Mouse (Mus musculus) intestine, embryonic 16.5 days (tissue): ENCODE data around the gene Timeless. TPM values are rescaled to one million over a fixed set of nuclear protein-coding genes. Genes with fewer than 3 reads are reported as not detected.
A peak's percentile ranks its signal among the peaks of the same experiment; 100 is the strongest.
"Not testable (repeated sequence)": the region's sequence is repeated elsewhere in the genome, so short reads cannot be mapped to it uniquely, and the experiment has no call there.

ENCODE experiments used
- ATAC-seq: fragments of 200-750 bp; cut with Nextera tagmentation; 2 replicates; pipeline ENCODE4 v1.8.0; 2017; ENCODE audit warnings: moderate TSS enrichment, moderate library complexity
- H3K27ac ChIP-seq: fragments of 300-500 bp; sonication (generic); 2 replicates; pipeline ENCODE4 v1.5.1; 2014; ENCODE audit warnings: mild to moderate bottlenecking, low read length
- H3K27me3 ChIP-seq: fragments of 300-500 bp; sonication (generic); replicated peaks from 2 replicates; pipeline ENCODE4 v1.6.1; 2014; ENCODE audit warnings: low read length, control low read depth, mixed read lengths; ENCODE audit not compliant: control insufficient read depth, insufficient read depth
- H3K36me3 ChIP-seq: fragments of 300-500 bp; sonication (generic); 2 replicates; pipeline ENCODE4 v1.6.1; 2014; ENCODE audit warnings: low read length, control low read depth; ENCODE audit not compliant: control insufficient read depth, insufficient read depth
- H3K4me1 ChIP-seq: fragments of 300-500 bp; sonication (generic); 2 replicates; pipeline ENCODE4 v1.6.1; 2014; ENCODE audit warnings: low read length, control low read depth, mixed read lengths; ENCODE audit not compliant: control insufficient read depth, insufficient read depth
- H3K4me2 ChIP-seq: fragments of 300-500 bp; sonication (generic); 2 replicates; pipeline ENCODE4 v1.6.1; 2014; ENCODE audit warnings: low read depth, low read length, control low read depth
- H3K4me3 ChIP-seq: fragments of 300-500 bp; sonication (generic); 2 replicates; pipeline ENCODE4 v1.5.1; 2014; ENCODE audit warnings: mild to moderate bottlenecking, low read length
- H3K9ac ChIP-seq: fragments of 300-500 bp; sonication (generic); 2 replicates; pipeline ENCODE4 v1.6.1; 2014; ENCODE audit warnings: low read depth, low read length
- H3K9me3 ChIP-seq: fragments of 300-500 bp; sonication (generic); 2 replicates; pipeline ENCODE4 v1.6.1; 2016; ENCODE audit warnings: low read length, control low read depth; ENCODE audit not compliant: control insufficient read depth
- WGBS: fragments of 180-500 bp; shearing (Covaris S2); extraction: QIAGEN DNeasy Blood & Tissue Kit; methylation state at CpG from one replicate; pipeline ENCODE4 v1.1.7; 2014; 5-methylcytosine and 5-hydroxymethylcytosine counted together
- polyA plus RNA-seq: library from polyadenylated mRNA; unstranded; fragments of >200 nt; fragmentation: Nextera tagmentation; extraction: Ambion mirVana; gene quantifications from 2 replicates; pipeline ENCODE4 v1.2.1, GENCODE M21; 2015

The Timeless gene
- polyA plus RNA-seq, 1 experiment from 2014 or later, result 33.3 TPM

- Histone ChIP-seq H3K27me3 (no peaks in the 10 kb centered on the region), H3K9ac (peak within 1 kb of the TSS; percentile 70), H3K36me3 (no peaks in the 10 kb centered on the region; the same call in 1 of the 2 replicates), H3K4me2 (peak within 1 kb of the TSS; percentile 89), H3K27ac (no peak within 1 kb of the TSS), H3K4me3 (peak within 1 kb of the TSS; percentile 58), H3K4me1 (peaks cover 11% of the 10 kb centered on the region; the same call in 1 of the 2 replicates), H3K9me3 (no peaks in the 10 kb centered on the region)
- ATAC-seq, result peak; percentile 95
- under 1% methylated on average over 30 of the region's 30 CpGs for WGBS
Observed at GRCm38 (mm10) chr10:128211390-128212108, 20.3 kb upstream of the Timeless start, which contains the start of gene Spryd4. Gene Spryd4, minus strand, starts transcription at chr10:128211807.

GRCm38 (mm10) chr10:128212148-128212547, 19.7 kb upstream of the Timeless start:
- peak; percentile 12; the same call in 1 of the 2 replicates for ATAC-seq
- Histone ChIP-seq H3K4me1 (peaks cover 11% of the 10 kb centered on the region; the same call in 1 of the 2 replicates), H3K4me2 (peak overlapping the region; percentile 89), H3K36me3 (no peaks in the 10 kb centered on the region; the same call in 1 of the 2 replicates), H3K9me3 (no peaks in the 10 kb centered on the region), H3K27me3 (no peaks in the 10 kb centered on the region), H3K4me3 (peak overlapping the region; percentile 58), H3K27ac (no peak overlapping the region), H3K9ac (no peak overlapping the region)
- 52% methylated on average over 6 of the region's 6 CpGs for WGBS

- H3K36me3 ChIP-seq, result no peaks in the 10 kb centered on the region; the same call in 1 of the 2 replicates
- ATAC-seq, result peak; percentile 47; the same call in 1 of the 2 replicates
- WGBS, result under 1% methylated on average over 18 of the region's 18 CpGs
Observed at GRCm38 (mm10) chr10:128212871-128213323, 19.0 kb upstream of the Timeless start.

GRCm38 (mm10) chr10:128214112-128214511, 17.8 kb upstream of the Timeless start:
- peaks cover 11% of the 10 kb centered on the region; the same call in 1 of the 2 replicates for H3K4me1 ChIP-seq
- not testable (repeated sequence) for ATAC-seq, H3K4me2 ChIP-seq, H3K27me3 ChIP-seq, H3K27ac ChIP-seq, H3K9me3 ChIP-seq, H3K9ac ChIP-seq, H3K4me3 ChIP-seq, H3K36me3 ChIP-seq
- WGBS, result 91% methylated on average over 4 of the region's 4 CpGs

More at GRCm38 (mm10) chr10:128212871-128213323, 19.0 kb upstream of the Timeless start:
- Histone ChIP-seq H3K4me2 (peak overlapping the region; percentile 59), H3K9me3 (no peaks in the 10 kb centered on the region), H3K4me1 (peaks cover 11% of the 10 kb centered on the region; the same call in 1 of the 2 replicates), H3K9ac (peak overlapping the region; percentile 58), H3K27ac (no peak overlapping the region), H3K4me3 (peak overlapping the region; percentile 37), H3K27me3 (no peaks in the 10 kb centered on the region)

- Histone ChIP-seq H3K4me2 (no peak overlapping the region), H3K9ac (no peak overlapping the region), H3K27ac (no peak overlapping the region), H3K36me3 (no peaks in the 10 kb centered on the region), H3K27me3 (no peaks in the 10 kb centered on the region), H3K4me3 (no peak overlapping the region), H3K4me1 (peaks cover 11% of the 10 kb centered on the region; the same call in 1 of the 2 replicates), H3K9me3 (no peaks in the 10 kb centered on the region)
- no peak for ATAC-seq
- 80% methylated on average over 5 of the region's 5 CpGs for WGBS
Observed at GRCm38 (mm10) chr10:128214981-128215380, 16.9 kb upstream of the Timeless start.

- H3K4me2 ChIP-seq, result no peak overlapping the region
- H3K27me3 ChIP-seq, result no peaks in the 10 kb centered on the region
- no peaks in the 10 kb centered on the region for H3K4me1 ChIP-seq
- WGBS, result 91% methylated on average over 18 of the region's 18 CpGs
- no peaks in the 10 kb centered on the region for H3K9me3 ChIP-seq
- no peak overlapping the region for H3K9ac ChIP-seq
- ATAC-seq, result no peak
- no peak overlapping the region for H3K4me3 ChIP-seq
- H3K36me3 ChIP-seq, result no peaks in the 10 kb centered on the region
- H3K27ac ChIP-seq, result no peak overlapping the region
Observed at GRCm38 (mm10) chr10:128218387-128219117, 13.3 kb upstream of the Timeless start.

- H3K27ac ChIP-seq, result no peak overlapping the region
- no peaks in the 10 kb centered on the region for H3K27me3 ChIP-seq
- H3K4me3 ChIP-seq, result no peak overlapping the region
- H3K9ac ChIP-seq, result no peak overlapping the region
- H3K9me3 ChIP-seq, result no peaks in the 10 kb centered on the region
- ATAC-seq, result no peak
- no peaks in the 10 kb centered on the region for H3K36me3 ChIP-seq
- H3K4me1 ChIP-seq, result no peaks in the 10 kb centered on the region
- 65% methylated on average over 16 of the region's 16 CpGs for WGBS
- no peak overlapping the region for H3K4me2 ChIP-seq
Observed at GRCm38 (mm10) chr10:128221533-128222286, 10.2 kb upstream of the Timeless start.

GRCm38 (mm10) chr10:128225064-128225463, 6.8 kb upstream of the Timeless start:
- Histone ChIP-seq H3K4me3 (no peak overlapping the region), H3K4me1 (no peaks in the 10 kb centered on the region), H3K36me3 (no peaks in the 10 kb centered on the region), H3K27ac (no peak overlapping the region), H3K27me3 (no peaks in the 10 kb centered on the region), H3K9me3 (no peaks in the 10 kb centered on the region), H3K4me2 (no peak overlapping the region), H3K9ac (no peak overlapping the region)
- no peak for ATAC-seq
- WGBS, result 58% methylated on average over 5 of the region's 5 CpGs

GRCm38 (mm10) chr10:128225538-128225937, 6.3 kb upstream of the Timeless start, which contains the start of gene Mip:
Gene Mip, plus strand, starts transcription at chr10:128225838.
- Histone ChIP-seq H3K9ac (no peak within 1 kb of the TSS), H3K27me3 (no peaks in the 10 kb centered on the region), H3K4me3 (no peak within 1 kb of the TSS), H3K4me1 (no peaks in the 10 kb centered on the region), H3K36me3 (no peaks in the 10 kb centered on the region), H3K27ac (no peak within 1 kb of the TSS), H3K9me3 (no peaks in the 10 kb centered on the region), H3K4me2 (no peak within 1 kb of the TSS)
- ATAC-seq, result no peak
- WGBS, result 50% methylated on average over 4 of the region's 4 CpGs
